Mouse (Mus musculus): ENCODE results near the gene Zfp811. TPM values are rescaled to one million over a fixed set of nuclear protein-coding genes. Genes with fewer than 3 reads are reported as not detected.
"Not testable (repeated sequence)": the region's sequence is repeated elsewhere in the genome, so short reads cannot be mapped to it uniquely, and the experiment has no call there.

Gene Zfp811
- 2.8 and 3.7 TPM in 2 replicates for polyA plus RNA-seq (2012; rRNA removed)
- 2.7 and 2.8 TPM in 2 replicates for polyA plus RNA-seq (2014; fragmentation: Nextera tagmentation; extraction: Ambion mirVana)

- DNase-seq (ENCODE audit: low spot score): peak; percentile 75
- Histone ChIP-seq H3K9ac (ENCODE audit: low read depth, low read length, severe bottlenecking) (peak within 1 kb of the TSS; percentile 59), H3K9me3 (ENCODE audit: control insufficient read depth, low read length) (no peaks in the 10 kb centered on the region), H3K4me1 (ENCODE audit: control insufficient read depth, insufficient read depth, low read length) (no peaks in the 10 kb centered on the region; the same call in 1 of the 2 replicates), H3K27ac (replicated peaks; ENCODE audit: low read depth, low read length) (0 out of 2 replicates have a peak within 1 kb of the TSS, but pooled peaks have one; percentile 30), H3K27me3 (ENCODE audit: control insufficient read depth, insufficient read depth, low read length) (no peaks in the 10 kb centered on the region), H3K4me3 (replicated peaks; ENCODE audit: low read length) (peak within 1 kb of the TSS; percentile 45), H3K36me3 (ENCODE audit: control insufficient read depth, insufficient read depth, low read length) (0 out of 2 replicates have a peak, but pooled peaks cover 2% of the 10 kb centered on the region), H3K4me2 (replicated peaks; ENCODE audit: low read depth, low read length, severe bottlenecking) (peak within 1 kb of the TSS; percentile 56)
- no peak for TF ChIP-seq POLR2A (IDR thresholded peaks at IDR 0.05; ENCODE audit: borderline replicate concordance, extremely low read depth, insufficient read depth, insufficient read length)
- peak; percentile 91 for ATAC-seq (ENCODE audit: low FRiP score, low read depth)
- under 1% methylated on average over 17 of the region's 17 CpGs for WGBS
Measured at GRCm38 (mm10) chr17:32809544-32810374, at the start of gene Zfp811. Gene Zfp811, minus strand, starts transcription at chr17:32809931.

DNA sequence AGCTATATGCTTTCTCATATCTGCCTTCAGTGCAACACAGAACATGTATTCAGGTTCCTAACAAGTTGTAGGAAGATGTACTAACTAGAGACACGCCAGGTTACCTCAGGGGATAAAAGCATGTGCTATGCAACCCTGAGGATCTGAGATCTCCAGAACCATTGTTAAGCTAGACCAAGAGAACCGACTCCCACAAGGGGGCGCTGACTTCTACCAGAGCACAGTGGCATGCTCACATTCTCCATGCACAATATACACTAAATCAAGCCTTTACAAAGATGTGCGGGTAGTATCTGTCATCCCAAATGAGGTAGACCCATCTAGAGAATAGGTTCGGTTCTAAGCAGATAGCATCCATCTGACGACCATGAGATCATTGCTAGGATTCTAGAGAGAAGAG is 47.0 kb upstream of the Zfp811 start:
- not testable (repeated sequence) for H3K27me3 ChIP-seq (ENCODE audit: control insufficient read depth, insufficient read depth, low read length); H3K4me2 ChIP-seq (replicated peaks; ENCODE audit: low read depth, low read length, severe bottlenecking); H3K36me3 ChIP-seq (ENCODE audit: control insufficient read depth, insufficient read depth, low read length); H3K9ac ChIP-seq (ENCODE audit: low read depth, low read length, severe bottlenecking); ATAC-seq (ENCODE audit: low FRiP score, low read depth); H3K27ac ChIP-seq (replicated peaks; ENCODE audit: low read depth, low read length); H3K4me3 ChIP-seq (replicated peaks; ENCODE audit: low read length); H3K9me3 ChIP-seq (ENCODE audit: control insufficient read depth, low read length); DNase-seq (ENCODE audit: low spot score); H3K4me1 ChIP-seq (ENCODE audit: control insufficient read depth, insufficient read depth, low read length)
- WGBS: 69% methylated on average over 3 of the region's 6 CpGs

GRCm38 (mm10) chr17:32851581-32851980 is 41.9 kb upstream of the Zfp811 start:
- DNase-seq (ENCODE audit: low spot score) (no peak), ATAC-seq (ENCODE audit: low FRiP score, low read depth) (no peak)
- no peak for TF ChIP-seq POLR2A (IDR thresholded peaks at IDR 0.05; ENCODE audit: borderline replicate concordance, extremely low read depth, insufficient read depth, insufficient read length)
- no peaks in the 10 kb centered on the region for H3K36me3 ChIP-seq (ENCODE audit: control insufficient read depth, insufficient read depth, low read length)
- no peaks in the 10 kb centered on the region for H3K9me3 ChIP-seq (ENCODE audit: control insufficient read depth, low read length)
- no peaks in the 10 kb centered on the region for H3K4me1 ChIP-seq (ENCODE audit: control insufficient read depth, insufficient read depth, low read length)
- H3K4me3 ChIP-seq (replicated peaks; ENCODE audit: low read length): no peak overlapping the region
- H3K27me3 ChIP-seq (ENCODE audit: control insufficient read depth, insufficient read depth, low read length): no peaks in the 10 kb centered on the region
- WGBS: 51% methylated on average over 7 of the region's 7 CpGs
- H3K4me2 ChIP-seq (replicated peaks; ENCODE audit: low read depth, low read length, severe bottlenecking): no peak overlapping the region
- no peak overlapping the region for H3K9ac ChIP-seq (ENCODE audit: low read depth, low read length, severe bottlenecking)
- no peak overlapping the region for H3K27ac ChIP-seq (replicated peaks; ENCODE audit: low read depth, low read length)

DNA sequence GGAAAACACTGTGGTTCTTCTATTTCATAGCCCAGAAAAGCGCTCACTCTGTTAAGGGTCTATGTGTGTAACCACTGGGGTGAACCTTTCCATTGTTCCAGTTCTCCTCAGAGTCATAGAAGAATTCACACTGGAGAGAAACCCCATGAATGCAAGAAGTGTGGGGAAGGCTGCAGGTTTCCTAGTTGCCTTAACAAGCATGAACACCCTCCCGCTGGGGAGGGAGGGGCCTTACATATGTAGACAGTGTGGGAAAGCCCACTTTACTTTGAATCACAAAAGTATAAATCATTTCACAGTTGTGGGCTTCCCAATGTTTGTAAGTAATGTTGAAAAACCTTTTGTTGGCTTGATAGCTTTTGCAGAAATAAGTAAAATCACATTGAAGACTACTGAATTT is 31.7 kb upstream of the Zfp811 start:
- Histone ChIP-seq H3K9ac (ENCODE audit: low read depth, low read length, severe bottlenecking) (no peak overlapping the region), H3K27me3 (ENCODE audit: control insufficient read depth, insufficient read depth, low read length) (no peaks in the 10 kb centered on the region), H3K36me3 (ENCODE audit: control insufficient read depth, insufficient read depth, low read length) (no peaks in the 10 kb centered on the region), H3K4me1 (ENCODE audit: control insufficient read depth, insufficient read depth, low read length) (0 out of 2 replicates have a peak, but pooled peaks cover 4% of the 10 kb centered on the region), H3K4me2 (replicated peaks; ENCODE audit: low read depth, low read length, severe bottlenecking) (no peak overlapping the region), H3K9me3 (ENCODE audit: control insufficient read depth, low read length) (no peaks in the 10 kb centered on the region), H3K27ac (replicated peaks; ENCODE audit: low read depth, low read length) (no peak overlapping the region), H3K4me3 (replicated peaks; ENCODE audit: low read length) (no peak overlapping the region)
- 72% methylated on average over 2 of the region's 2 CpGs for WGBS
- DNase-seq (ENCODE audit: low spot score) (no peak), ATAC-seq (ENCODE audit: low FRiP score, low read depth) (no peak)
- TF ChIP-seq POLR2A (IDR thresholded peaks at IDR 0.05; ENCODE audit: borderline replicate concordance, extremely low read depth, insufficient read depth, insufficient read length): no peak

GRCm38 (mm10) chr17:32839083-32839802 is 29.5 kb upstream of the Zfp811 start:
- H3K27ac ChIP-seq (replicated peaks; ENCODE audit: low read depth, low read length): no peak overlapping the region
- 0 out of 2 replicates have a peak overlapping the region, but pooled peaks have one; percentile 9 for H3K9ac ChIP-seq (ENCODE audit: low read depth, low read length, severe bottlenecking)
- H3K9me3 ChIP-seq (ENCODE audit: control insufficient read depth, low read length): no peaks in the 10 kb centered on the region
- no peaks in the 10 kb centered on the region for H3K27me3 ChIP-seq (ENCODE audit: control insufficient read depth, insufficient read depth, low read length)
- DNase-seq (ENCODE audit: low spot score): no peak
- H3K4me3 ChIP-seq (replicated peaks; ENCODE audit: low read length): no peak overlapping the region
- 32% methylated on average over 15 of the region's 15 CpGs for WGBS
- 0 out of 2 replicates have a peak, but pooled peaks cover 4% of the 10 kb centered on the region for H3K4me1 ChIP-seq (ENCODE audit: control insufficient read depth, insufficient read depth, low read length)
- TF ChIP-seq POLR2A (IDR thresholded peaks at IDR 0.05; ENCODE audit: borderline replicate concordance, extremely low read depth, insufficient read depth, insufficient read length): no peak
- peak; percentile 80 for ATAC-seq (ENCODE audit: low FRiP score, low read depth)
- no peaks in the 10 kb centered on the region for H3K36me3 ChIP-seq (ENCODE audit: control insufficient read depth, insufficient read depth, low read length)
- 0 out of 2 replicates have a peak overlapping the region, but pooled peaks have one; percentile 8 for H3K4me2 ChIP-seq (replicated peaks; ENCODE audit: low read depth, low read length, severe bottlenecking)

Measured in limb, embryonic 14.5 days (tissue).